Mouse (Mus musculus) liver, postnatal 0 days (tissue): ENCODE measurements around the gene Fbxo17. TPM values are rescaled to one million over a fixed set of nuclear protein-coding genes. Genes with fewer than 3 reads are reported as not detected.

Source experiments
- ATAC-seq: fragments of 200-750 bp; cut with Nextera tagmentation; 2 replicates; pipeline ENCODE4 v1.8.0; 2017; ENCODE audit warnings: mild to moderate bottlenecking, moderate library complexity
- DNase-seq: peaks from one replicate; pipeline ENCODE4 v3.0.0-alpha.2; 2016
- H3K27ac ChIP-seq: fragments of 300-500 bp; sonication (generic); 2 replicates; pipeline ENCODE4 v1.5.1; 2014; ENCODE audit warnings: antibody characterized with exemption, moderate library complexity, mild to moderate bottlenecking, low read depth
- H3K27me3 ChIP-seq: fragments of 300-500 bp; sonication (generic); 2 replicates; pipeline ENCODE4 v1.6.1; 2014; ENCODE audit warnings: low read length, control low read depth, mixed read lengths; ENCODE audit not compliant: insufficient read depth
- H3K36me3 ChIP-seq: fragments of 300-500 bp; sonication (generic); replicated peaks from 2 replicates; pipeline ENCODE4 v1.6.1; 2014; ENCODE audit warnings: mild to moderate bottlenecking, control low read depth, low read length, moderate library complexity, mixed read lengths; ENCODE audit not compliant: insufficient read depth
- H3K4me1 ChIP-seq: fragments of 300-500 bp; sonication (generic); 2 replicates; pipeline ENCODE4 v1.6.1; 2014; ENCODE audit warnings: antibody characterized with exemption, mild to moderate bottlenecking, control low read depth; ENCODE audit not compliant: insufficient read depth
- H3K4me2 ChIP-seq: fragments of 300-500 bp; sonication (generic); 2 replicates; pipeline ENCODE4 v1.6.1; 2014; ENCODE audit warnings: low read depth, mild to moderate bottlenecking, low read length, moderate library complexity, mixed read lengths
- H3K4me3 ChIP-seq: fragments of 300-500 bp; sonication (generic); 2 replicates; pipeline ENCODE4 v1.5.1; 2014; ENCODE audit warnings: low read depth, low read length
- H3K9ac ChIP-seq: fragments of 300-500 bp; sonication (generic); replicated peaks from 2 replicates; pipeline ENCODE4 v1.6.1; 2014; ENCODE audit warnings: mild to moderate bottlenecking, moderate library complexity
- H3K9me3 ChIP-seq: fragments of 300-500 bp; sonication (generic); 2 replicates; pipeline ENCODE4 v1.6.1; 2016; ENCODE audit warnings: mild to moderate bottlenecking, control low read depth, low read length, mixed read lengths
- CTCF ChIP-seq: sonication (generic); IDR thresholded peaks from 2 replicates; pipeline ENCODE4 v1.5.1; 2016; ENCODE audit warnings: antibody characterized with exemption, low read depth
- EP300 ChIP-seq: IDR thresholded peaks from 2 replicates; pipeline ENCODE4 v1.6.1; 2016; ENCODE audit warnings: antibody characterized with exemption, low read depth, mild to moderate bottlenecking
- WGBS: fragments of 180-500 bp; shearing (Covaris S2); extraction: QIAGEN DNeasy Blood & Tissue Kit; methylation state at CpG from one replicate; pipeline ENCODE4 v1.1.7; 2014; ENCODE audit not compliant: insufficient replicate concordance; 5-methylcytosine and 5-hydroxymethylcytosine counted together
- polyA plus RNA-seq: library from polyadenylated mRNA; unstranded; fragments of >200 nt; fragmentation: Nextera tagmentation; extraction: Ambion mirVana; gene quantifications from 2 replicates; pipeline ENCODE4 v1.2.1, GENCODE M21; 2015

Gene Fbxo17
- polyA plus RNA-seq, 1 experiment from 2014 or later: 0.90 TPM

GRCm38 (mm10) chr7:28722079-28722478, 5.5 kb downstream of the Fbxo17 start:
- H3K27ac ChIP-seq: no peak overlapping the region
- 84% methylated on average over 7 of the region's 7 CpGs for WGBS
- 0 out of 2 replicates have a peak, but pooled peaks cover 2% of the 10 kb centered on the region for H3K36me3 ChIP-seq
- DNase-seq (no peak), ATAC-seq (no peak)
- no peak overlapping the region for H3K4me3 ChIP-seq
- no peak overlapping the region for H3K9ac ChIP-seq
- TF ChIP-seq CTCF: peak; percentile 47; the same call in 1 of the 2 replicates
- TF ChIP-seq EP300: no peak
- no peaks in the 10 kb centered on the region for H3K4me1 ChIP-seq
- no peaks in the 10 kb centered on the region for H3K27me3 ChIP-seq
- H3K9me3 ChIP-seq: no peaks in the 10 kb centered on the region; the same call in 1 of the 2 replicates
- H3K4me2 ChIP-seq: no peak overlapping the region

- H3K27ac ChIP-seq: no peak overlapping the region
- DNase-seq: no peak
- no peak for ATAC-seq
These were observed 8.0 kb downstream of the Fbxo17 start for GRCm38 (mm10) chr7:28724613-28725012.

GRCm38 (mm10) chr7:28726600-28726999, 10.0 kb downstream of the Fbxo17 start:
- no peak overlapping the region for H3K4me2 ChIP-seq
- WGBS: 11% methylated on average over 14 of the region's 14 CpGs
- DNase-seq (peak; percentile 80), ATAC-seq (0 out of 2 replicates have a peak, but pooled peaks have one; percentile 44)
- H3K9ac ChIP-seq: no peak overlapping the region; the same call in 1 of the 2 replicates
- H3K36me3 ChIP-seq: 0 out of 2 replicates have a peak, but pooled peaks cover 2% of the 10 kb centered on the region
- H3K4me3 ChIP-seq: no peak overlapping the region
- no peaks in the 10 kb centered on the region for H3K4me1 ChIP-seq
- TF ChIP-seq CTCF (peak; percentile 88), EP300 (no peak)
- H3K27ac ChIP-seq: no peak overlapping the region
- H3K9me3 ChIP-seq: peaks cover 4% of the 10 kb centered on the region; the same call in 1 of the 2 replicates
- H3K27me3 ChIP-seq: no peaks in the 10 kb centered on the region

More at GRCm38 (mm10) chr7:28724613-28725012, 8.0 kb downstream of the Fbxo17 start:
- TF ChIP-seq CTCF (no peak), EP300 (no peak)
- Histone ChIP-seq H3K4me3 (no peak overlapping the region), H3K9me3 (no peaks in the 10 kb centered on the region; the same call in 1 of the 2 replicates), H3K36me3 (0 out of 2 replicates have a peak, but pooled peaks cover 2% of the 10 kb centered on the region), H3K4me1 (no peaks in the 10 kb centered on the region), H3K27me3 (no peaks in the 10 kb centered on the region), H3K9ac (no peak overlapping the region), H3K4me2 (no peak overlapping the region)
- whole genome bisulfite sequencing: 73% methylated on average over 2 of the region's 2 CpGs

GRCm38 (mm10) chr7:28727649-28728340, 11.2 kb downstream of the Fbxo17 start:
- H3K9ac ChIP-seq: no peak overlapping the region
- peaks cover 5% of the 10 kb centered on the region for H3K4me1 ChIP-seq
- H3K4me2 ChIP-seq: no peak overlapping the region
- DNase-seq (no peak), ATAC-seq (no peak)
- no peaks in the 10 kb centered on the region for H3K27me3 ChIP-seq
- no peak overlapping the region for H3K27ac ChIP-seq
- H3K9me3 ChIP-seq: peaks cover 4% of the 10 kb centered on the region; the same call in 1 of the 2 replicates
- H3K36me3 ChIP-seq: 0 out of 2 replicates have a peak, but pooled peaks cover 2% of the 10 kb centered on the region
- 69% methylated on average over 10 of the region's 10 CpGs for WGBS
- no peak overlapping the region for H3K4me3 ChIP-seq
- TF ChIP-seq EP300: no peak
- TF ChIP-seq CTCF: peak; percentile 18; the same call in 1 of the 2 replicates

- peak; percentile 92 for ATAC-seq
These were observed 15.9 kb downstream of the Fbxo17 start for GRCm38 (mm10) chr7:28732341-28733142.

More at GRCm38 (mm10) chr7:28732341-28733142, 15.9 kb downstream of the Fbxo17 start:
- no peaks in the 10 kb centered on the region for H3K36me3 ChIP-seq
- peak; percentile 86 for DNase-seq
- H3K27me3 ChIP-seq: no peaks in the 10 kb centered on the region
- H3K27ac ChIP-seq: no peak overlapping the region
- H3K9ac ChIP-seq: peak overlapping the region; percentile 2; the same call in 1 of the 2 replicates
- H3K4me2 ChIP-seq: peak overlapping the region; percentile 77
- TF ChIP-seq CTCF (no peak), EP300 (no peak)
- H3K4me3 ChIP-seq: peak overlapping the region; percentile 37
- H3K9me3 ChIP-seq: 0 out of 2 replicates have a peak, but pooled peaks cover 4% of the 10 kb centered on the region
- peaks cover 10% of the 10 kb centered on the region for H3K4me1 ChIP-seq
- 5% methylated on average over 56 of the region's 58 CpGs for WGBS
